Mouse (Mus musculus): ENCODE measurements around the gene Sorcs3.

DNA sequence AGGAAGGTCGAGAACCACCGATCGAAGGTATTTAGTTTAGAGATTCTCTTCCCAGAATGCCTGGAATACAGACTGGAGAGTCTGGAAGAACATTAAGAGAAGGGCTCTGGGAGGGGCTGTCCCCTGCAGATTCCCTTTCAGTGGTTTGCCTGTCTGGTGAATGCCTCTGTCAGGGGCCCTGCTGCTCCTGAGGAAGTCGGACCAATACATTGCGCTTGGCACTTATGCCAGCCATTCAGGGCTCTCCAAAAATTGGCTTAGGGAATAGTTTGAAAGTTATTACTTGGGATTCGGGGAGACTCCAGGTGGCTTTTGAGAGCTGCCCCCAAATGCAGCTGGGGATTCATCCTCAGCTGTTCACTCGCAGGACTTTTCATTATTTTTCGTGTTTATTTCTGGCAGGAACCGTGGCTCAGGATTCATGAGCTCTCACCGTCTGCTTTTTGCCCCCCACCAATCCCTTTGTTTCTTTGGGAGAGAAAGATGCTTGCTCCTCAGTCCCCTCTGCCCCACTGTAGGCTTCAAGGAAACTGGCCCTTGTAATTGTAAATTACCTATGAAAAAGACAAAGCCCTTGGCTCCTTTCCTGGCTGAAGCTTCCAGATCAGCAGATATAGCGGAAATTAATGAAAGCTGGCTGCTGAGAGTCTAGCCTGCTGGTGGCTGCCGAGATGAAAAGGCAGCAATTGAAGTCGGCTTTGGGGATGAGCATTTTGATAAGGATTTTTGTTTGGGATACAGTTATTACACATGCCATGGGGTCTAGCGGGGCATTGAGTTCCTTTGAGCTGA, 94.8 kb downstream of the Sorcs3 start:
- no peak for TF ChIP-seq USF1 (IDR thresholded peaks at IDR 0.05; ENCODE audit: low read depth, low read length)
- no peak for TF ChIP-seq MAX (IDR thresholded peaks at IDR 0.05; ENCODE audit: low read length)
- TF ChIP-seq CTCF (IDR thresholded peaks at IDR 0.05 in 2 of 3, conservative IDR thresholded peaks at IDR 0.05 in 1 of 3; ENCODE audit: control insufficient read depth in 1 of 3, insufficient read depth in 1 of 3, low read depth in 2 of 3, low read length in 3 of 3, poor library complexity in 1 of 3, severe bottlenecking in 1 of 3) = no peak
- TF ChIP-seq ZNF384 (IDR thresholded peaks at IDR 0.05; ENCODE audit: low read depth, low read length) = no peak
- no peak for TF ChIP-seq MYC (IDR thresholded peaks at IDR 0.05; ENCODE audit: low read depth, low read length)
- no peak for TF ChIP-seq CHD2 (IDR thresholded peaks at IDR 0.05; ENCODE audit: low read length)
- no peak for TF ChIP-seq POLR2A (IDR thresholded peaks at IDR 0.05; ENCODE audit: control insufficient read depth in 1 of 2, insufficient read depth in 1 of 2, low read depth in 1 of 2, low read length in 2 of 2, poor library complexity in 1 of 2)
